Mouse (Mus musculus) spleen, adult 2 months (tissue): Measurements from ENCODE around the gene Rcor1.

ENCODE experiments used
- CTCF ChIP-seq: fragments of 200-500 bp; IDR thresholded peaks from 2 replicates; pipeline ENCODE4 v1.5.1; 2011; ENCODE audit warnings: mild to moderate bottlenecking, inconsistent platforms; ENCODE audit not compliant: insufficient read depth, insufficient read length, insufficient replicate concordance; ENCODE audit errors: extremely low read depth
- POLR2A ChIP-seq: fragments of 200-500 bp; IDR thresholded peaks from 2 replicates; pipeline ENCODE4 v1.6.1; 2011; ENCODE audit warnings: low read depth, low read length, inconsistent platforms

- no peak for TF ChIP-seq CTCF
- no peak for TF ChIP-seq POLR2A
Measured at GRCm38 (mm10) chr12:111120976-111121645, 82.0 kb downstream of the Rcor1 start.
